Mouse (Mus musculus) urinary bladder, adult 18-20 months (tissue): ENCODE measurements around the gene Cpne1.
"Not testable (repeated sequence)": the region's sequence is repeated elsewhere in the genome, so short reads cannot be mapped to it uniquely, and the experiment has no call there.

ENCODE experiments used
- DNase-seq, 2 experiments: peaks; one replicate each; pipeline ENCODE4 v3.0.0; 2022; ENCODE audit warnings: low spot score in 2 of 2, mixed read lengths in 2 of 2

Gene Cpne1

GRCm38 (mm10) chr2:156111358-156112079 is at the start of gene Cpne1, which contains the start of gene Rbm12:
Cpne1 (minus strand) TSS chr2:156111965.
Rbm12 (minus strand) TSS chr2:156111978.
- DNase-seq = peak; percentile 85 to 95

- no peak for DNase-seq
Measured at GRCm38 (mm10) chr2:156151538-156151937, 39.8 kb upstream of the Cpne1 start.

DNA sequence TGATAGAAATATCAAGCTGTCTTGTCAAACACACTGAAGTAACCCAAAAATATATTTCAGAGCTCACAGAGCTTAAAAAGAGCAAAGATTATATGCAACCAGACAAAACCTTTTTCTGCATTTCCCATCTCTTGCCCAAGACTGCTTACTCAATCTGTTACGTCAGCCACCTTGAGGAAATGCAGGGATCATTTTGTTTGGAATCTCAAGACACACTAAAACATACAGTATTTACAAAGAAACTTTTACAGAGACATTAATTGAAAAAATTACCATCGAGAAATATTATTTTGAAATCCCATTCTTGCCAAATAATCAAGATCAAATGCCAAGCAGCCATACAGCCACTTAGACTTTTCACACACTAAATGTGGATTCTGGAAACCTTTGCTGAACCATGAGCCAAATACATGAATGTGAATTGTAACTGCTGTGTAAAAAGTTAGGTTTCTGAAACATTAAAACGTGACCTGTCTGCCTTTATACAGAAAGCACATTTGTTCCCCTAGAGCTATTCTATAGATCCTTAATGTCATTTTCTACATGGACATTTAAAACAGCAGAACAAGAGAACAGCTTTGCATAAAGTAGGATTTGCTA is 35.7 kb upstream of the Cpne1 start:
- DNase-seq = no peak

- no peak for DNase-seq
Measured at GRCm38 (mm10) chr2:156146272-156146989, 34.7 kb upstream of the Cpne1 start.

DNA sequence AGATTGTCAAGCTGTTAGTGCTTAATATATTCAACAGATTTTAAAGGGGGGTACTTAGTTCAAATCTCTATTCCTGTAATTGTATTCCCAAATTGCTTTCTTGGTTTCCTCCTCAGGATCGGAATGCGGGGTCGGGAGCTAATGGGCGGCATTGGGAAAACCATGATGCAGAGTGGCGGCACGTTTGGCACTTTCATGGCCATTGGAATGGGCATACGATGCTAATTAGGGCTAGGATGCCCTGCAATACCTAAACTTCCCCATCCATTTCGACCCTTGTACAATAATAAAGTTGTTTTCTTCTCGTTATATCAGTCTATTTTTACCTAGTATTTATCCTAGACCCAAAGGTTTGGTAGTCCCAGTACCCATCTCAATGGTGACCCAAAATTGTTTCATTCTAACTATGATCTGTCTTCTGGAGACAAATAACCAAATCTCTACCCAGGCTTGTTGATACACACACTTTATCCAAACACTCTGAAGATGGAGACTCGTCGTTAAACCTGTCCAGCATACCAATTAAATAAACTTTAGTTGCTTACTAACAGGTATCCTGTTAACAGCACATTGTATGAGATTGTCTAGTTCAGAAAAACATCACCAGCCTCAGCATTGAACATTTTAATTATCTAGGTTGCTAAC is 33.8 kb upstream of the Cpne1 start:
- no peak for DNase-seq

- peak; percentile 79 to 90 for DNase-seq
Measured at GRCm38 (mm10) chr2:156143953-156144724, 32.4 kb upstream of the Cpne1 start, which contains the start of the genes Romo1 and Nfs1. Romo1 (plus strand) TSS chr2:156144039. Nfs1 (minus strand) TSS chr2:156144186.

GRCm38 (mm10) chr2:156143367-156143766 is 31.6 kb upstream of the Cpne1 start:
- no peak for DNase-seq

GRCm38 (mm10) chr2:156142820-156143219 is 31.1 kb upstream of the Cpne1 start:
- no peak for DNase-seq

DNA sequence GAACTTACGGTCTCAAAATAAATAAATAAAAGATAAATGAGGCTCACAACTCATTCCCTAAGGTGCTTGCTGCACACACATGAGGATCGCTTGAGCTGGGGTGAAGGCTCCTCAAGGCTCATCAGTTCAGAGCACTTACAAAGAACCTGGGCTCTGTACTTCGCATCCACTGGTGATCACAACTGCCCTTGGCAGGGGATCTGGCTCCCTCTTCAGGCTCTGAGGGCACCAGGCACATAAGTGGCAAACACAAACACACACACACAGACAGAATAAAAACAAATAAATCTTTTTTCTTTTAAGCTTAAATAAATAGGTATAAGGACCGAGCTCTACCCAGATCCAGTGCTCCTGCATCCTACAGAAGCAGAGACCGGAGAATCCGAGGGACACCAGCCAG is 23.9 kb upstream of the Cpne1 start:
- no peak for DNase-seq

DNA sequence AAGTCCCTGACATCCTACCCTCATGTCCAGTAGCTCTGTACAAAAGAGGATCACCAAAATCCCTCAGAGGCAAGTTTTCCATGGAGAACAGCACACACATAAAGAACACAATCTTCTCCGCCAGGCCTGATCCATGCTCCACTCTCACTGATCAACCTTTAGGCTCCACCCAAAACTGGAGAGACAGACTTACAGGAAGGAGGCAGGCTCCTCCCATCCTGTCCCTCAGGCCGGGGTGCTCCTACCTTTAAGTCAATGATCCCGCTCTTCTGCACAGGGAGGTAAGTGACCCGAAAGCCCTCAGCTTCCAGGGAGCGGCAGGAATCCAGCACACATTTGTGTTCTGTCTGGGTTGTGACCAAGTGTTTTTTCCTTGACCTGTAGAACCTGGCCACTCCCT is 22.4 kb upstream of the Cpne1 start:
- no peak for DNase-seq

- no peak for DNase-seq
Measured at GRCm38 (mm10) chr2:156126992-156127391, 15.2 kb upstream of the Cpne1 start, which contains the start of gene Gm28036. Gm28036 (minus strand) TSS chr2:156127092.

- DNase-seq = no peak
Measured at GRCm38 (mm10) chr2:156123731-156124130, 12.0 kb upstream of the Cpne1 start.

GRCm38 (mm10) chr2:156119566-156119965 is 7.8 kb upstream of the Cpne1 start:
- no peak for DNase-seq

- DNase-seq = not testable (repeated sequence)
Measured at GRCm38 (mm10) chr2:156112080-156112423, 287 bp upstream of the Cpne1 start.

DNA sequence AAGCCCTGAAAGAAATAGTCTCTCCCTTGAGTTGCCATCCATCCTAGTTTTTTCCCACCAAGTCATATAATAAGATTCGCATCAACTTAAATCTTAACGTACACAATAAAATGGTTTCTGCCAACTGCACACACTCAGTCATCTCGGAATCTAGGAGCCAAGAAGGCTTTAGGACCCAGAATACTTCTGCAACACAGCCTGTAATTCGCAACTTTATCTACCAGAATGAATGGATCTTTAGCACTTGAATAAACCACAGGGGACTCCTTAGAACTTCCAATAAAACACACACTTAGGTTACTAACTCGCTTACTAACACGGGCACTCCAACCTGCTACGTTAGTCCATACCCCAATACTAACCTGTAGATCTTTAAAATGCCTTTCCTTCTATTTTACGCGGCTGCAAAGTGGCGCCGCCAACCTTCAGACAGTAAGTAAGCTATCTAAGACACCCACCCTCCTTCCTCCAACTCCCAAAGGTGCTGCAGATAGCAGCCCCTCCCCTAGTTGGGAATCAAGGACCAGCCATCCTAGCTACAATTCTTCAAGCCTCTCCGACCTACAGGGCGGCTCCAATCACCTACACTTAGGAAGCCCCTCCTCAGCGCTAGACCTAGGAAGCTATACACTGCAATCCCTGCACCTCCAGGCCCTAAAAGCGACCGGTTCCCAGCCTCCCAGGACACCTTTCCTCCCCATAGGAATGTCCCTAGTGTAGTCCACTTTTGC is 973 bp downstream of the Cpne1 start:
- peak in 1 of 2 experiments; percentile 18 for DNase-seq

GRCm38 (mm10) chr2:156091926-156092325 is 19.8 kb downstream of the Cpne1 start:
- DNase-seq = no peak

GRCm38 (mm10) chr2:156089799-156090198 is 22.0 kb downstream of the Cpne1 start:
- DNase-seq = no peak

DNA sequence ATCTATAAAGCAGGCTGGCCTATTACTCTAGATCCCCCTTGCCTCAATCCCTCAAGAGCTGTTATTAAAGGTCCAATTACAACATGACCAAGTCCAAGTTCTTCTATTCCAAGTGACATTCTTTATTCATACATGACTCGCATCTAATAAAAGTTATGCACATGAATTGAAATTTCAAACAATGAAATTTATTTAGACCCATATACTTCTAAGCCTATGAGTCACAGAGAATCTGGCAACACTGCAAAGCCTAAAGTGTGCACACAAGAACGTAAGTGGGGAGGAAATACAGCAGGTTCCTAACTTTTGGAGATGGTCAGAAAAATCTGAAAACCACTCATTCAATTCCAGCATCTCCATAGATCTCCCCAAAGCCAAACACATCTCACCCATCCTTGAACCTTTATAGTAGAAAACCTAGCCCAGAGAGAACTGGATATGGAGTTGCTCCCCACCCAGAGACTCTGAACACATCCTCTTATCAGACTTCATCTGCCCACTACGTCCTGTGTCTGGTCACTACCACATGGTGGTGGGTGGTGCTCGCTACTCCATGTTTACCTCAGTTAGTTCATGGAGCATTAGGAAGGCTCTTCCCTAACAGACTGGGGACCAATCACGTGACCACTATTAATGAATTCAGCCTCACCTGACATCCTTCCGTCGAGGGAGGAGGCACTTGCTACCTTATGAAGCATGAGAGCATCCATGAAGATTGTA is 24.2 kb downstream of the Cpne1 start:
- no peak for DNase-seq

- no peak for DNase-seq
Measured at GRCm38 (mm10) chr2:156084541-156084940, 27.2 kb downstream of the Cpne1 start.

- no peak for DNase-seq
Measured at GRCm38 (mm10) chr2:156080391-156080790, 31.4 kb downstream of the Cpne1 start.
